Mouse (Mus musculus) bone marrow, adult 2 months (tissue): ENCODE measurements around the gene Gpkow.

Experiments used
- CTCF ChIP-seq: fragments of 200-500 bp; IDR thresholded peaks from 2 replicates; pipeline ENCODE4 v1.5.1; 2011; ENCODE audit warnings: low read length, control low read depth; ENCODE audit not compliant: control insufficient read depth, insufficient read depth
- POLR2A ChIP-seq: fragments of 200-500 bp; IDR thresholded peaks from 2 replicates; pipeline ENCODE4 v1.6.1; 2011; ENCODE audit warnings: low read depth, mild to moderate bottlenecking, control low read depth, low read length, borderline replicate concordance; ENCODE audit not compliant: control insufficient read depth

- TF ChIP-seq CTCF (no peak), POLR2A (no peak)
Observed at GRCm38 (mm10) chrX:7728922-7729265, 32.0 kb downstream of the Gpkow start.
